Mouse (Mus musculus) liver, embryonic 11.5 days (tissue): ENCODE results near the gene Trmt10c. TPM values are rescaled to one million over a fixed set of nuclear protein-coding genes. Genes with fewer than 3 reads are reported as not detected.
"Not testable (repeated sequence)": the region's sequence is repeated elsewhere in the genome, so short reads cannot be mapped to it uniquely, and the experiment has no call there.

Experiments
- ATAC-seq: fragments of 200-750 bp; cut with Nextera tagmentation; replicated peaks from 2 replicates; pipeline ENCODE4 v1.8.0; 2017; ENCODE audit warnings: moderate number of reproducible peaks, mild to moderate bottlenecking, moderate TSS enrichment, moderate library complexity; ENCODE audit not compliant: low FRiP score
- DNase-seq: peaks from one replicate; pipeline ENCODE4 v3.0.0-alpha.2; 2017; ENCODE audit warnings: low spot score
- H3K27ac ChIP-seq: fragments of 300-500 bp; sonication (generic); 2 replicates; pipeline ENCODE4 v1.5.1; 2014; ENCODE audit warnings: mild to moderate bottlenecking, low read depth, low read length, control low read depth
- H3K27me3 ChIP-seq: fragments of 300-500 bp; sonication (generic); replicated peaks from 2 replicates; pipeline ENCODE4 v1.6.1; 2014; ENCODE audit warnings: low read length, mixed read lengths; ENCODE audit not compliant: control insufficient read depth, insufficient read depth
- H3K36me3 ChIP-seq: fragments of 300-500 bp; sonication (generic); 2 replicates; pipeline ENCODE4 v1.6.1; 2014; ENCODE audit warnings: mild to moderate bottlenecking, low read length, moderate library complexity, mixed read lengths; ENCODE audit not compliant: control insufficient read depth, insufficient read depth
- H3K4me1 ChIP-seq: fragments of 300-500 bp; sonication (generic); replicated peaks from 2 replicates; pipeline ENCODE4 v1.6.1; 2014; ENCODE audit warnings: low read length, mixed read lengths; ENCODE audit not compliant: control insufficient read depth, insufficient read depth
- H3K4me2 ChIP-seq: fragments of 300-500 bp; sonication (generic); 2 replicates; pipeline ENCODE4 v1.6.1; 2014; ENCODE audit warnings: mild to moderate bottlenecking, control low read depth, moderate library complexity
- H3K4me3 ChIP-seq: fragments of 300-500 bp; sonication (generic); 2 replicates; pipeline ENCODE4 v1.5.1; 2014; ENCODE audit warnings: low read depth, low read length, control low read depth
- H3K9ac ChIP-seq: fragments of 300-500 bp; sonication (generic); 2 replicates; pipeline ENCODE4 v1.6.1; 2014; ENCODE audit warnings: low read depth, low read length, control low read depth
- H3K9me3 ChIP-seq: fragments of 300-500 bp; sonication (generic); 2 replicates; pipeline ENCODE4 v1.6.1; 2016; ENCODE audit warnings: low read length, inconsistent platforms, mixed read lengths; ENCODE audit not compliant: control insufficient read depth
- WGBS: fragments of 180-500 bp; shearing (Covaris S2); extraction: QIAGEN DNeasy Blood & Tissue Kit; methylation state at CpG from one replicate; pipeline ENCODE4 v1.1.7; 2014; 5-methylcytosine and 5-hydroxymethylcytosine counted together
- polyA plus RNA-seq: library from polyadenylated mRNA; unstranded; fragments of >200 nt; fragmentation: Nextera tagmentation; extraction: Ambion mirVana; gene quantifications from 2 replicates; pipeline ENCODE4 v1.2.1, GENCODE M21; 2014

The Trmt10c gene
- polyA plus RNA-seq, 1 experiment from 2014 or later, result 38.5 TPM

DNA sequence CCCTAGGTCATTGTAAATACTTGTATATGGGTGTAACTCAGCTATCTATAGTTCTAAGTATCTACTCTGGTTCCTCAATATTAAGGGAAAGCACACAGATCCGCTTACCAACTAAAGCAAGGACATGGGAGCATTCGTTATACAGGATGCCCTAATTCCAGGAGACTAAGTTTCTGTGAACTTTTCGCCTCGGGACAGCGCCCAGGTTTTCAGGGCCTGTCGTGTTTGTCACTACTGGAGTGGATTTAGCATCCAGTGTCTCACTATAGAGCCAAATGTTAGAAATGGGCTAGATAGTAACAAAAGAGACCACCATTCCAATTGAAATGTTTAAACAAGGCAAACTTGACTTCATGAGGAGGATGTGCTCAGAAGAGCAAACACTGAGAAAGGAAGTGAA lies 35.5 kb upstream of the Trmt10c start:
- not testable (repeated sequence) for H3K36me3 ChIP-seq, H3K9ac ChIP-seq, ATAC-seq, H3K4me3 ChIP-seq, H3K9me3 ChIP-seq, H3K4me2 ChIP-seq, DNase-seq, H3K27ac ChIP-seq, H3K27me3 ChIP-seq
- WGBS, result 92% methylated on average over 6 of the region's 6 CpGs
- peaks cover 28% of the 10 kb centered on the region for H3K4me1 ChIP-seq

DNA sequence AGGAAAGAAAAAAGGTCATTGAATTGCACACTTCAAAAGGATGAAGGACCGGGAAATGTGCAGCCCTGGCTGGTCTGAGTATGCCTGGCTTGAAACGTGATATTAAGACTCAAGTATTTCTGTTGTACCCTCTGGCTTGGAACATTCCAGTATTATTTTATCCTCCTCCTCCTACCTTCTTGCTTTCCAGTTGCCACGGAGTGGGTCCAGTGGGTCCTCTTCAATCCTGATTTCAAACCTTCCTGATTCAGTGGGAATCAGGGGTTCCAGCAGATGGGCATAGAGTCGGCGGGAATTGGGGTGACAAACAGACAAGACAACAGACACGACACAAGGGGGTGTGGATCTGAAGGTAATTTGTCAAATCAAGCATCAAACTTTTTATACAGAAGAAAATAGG lies 34.9 kb upstream of the Trmt10c start:
- DNase-seq, result peak; percentile 17

DNA sequence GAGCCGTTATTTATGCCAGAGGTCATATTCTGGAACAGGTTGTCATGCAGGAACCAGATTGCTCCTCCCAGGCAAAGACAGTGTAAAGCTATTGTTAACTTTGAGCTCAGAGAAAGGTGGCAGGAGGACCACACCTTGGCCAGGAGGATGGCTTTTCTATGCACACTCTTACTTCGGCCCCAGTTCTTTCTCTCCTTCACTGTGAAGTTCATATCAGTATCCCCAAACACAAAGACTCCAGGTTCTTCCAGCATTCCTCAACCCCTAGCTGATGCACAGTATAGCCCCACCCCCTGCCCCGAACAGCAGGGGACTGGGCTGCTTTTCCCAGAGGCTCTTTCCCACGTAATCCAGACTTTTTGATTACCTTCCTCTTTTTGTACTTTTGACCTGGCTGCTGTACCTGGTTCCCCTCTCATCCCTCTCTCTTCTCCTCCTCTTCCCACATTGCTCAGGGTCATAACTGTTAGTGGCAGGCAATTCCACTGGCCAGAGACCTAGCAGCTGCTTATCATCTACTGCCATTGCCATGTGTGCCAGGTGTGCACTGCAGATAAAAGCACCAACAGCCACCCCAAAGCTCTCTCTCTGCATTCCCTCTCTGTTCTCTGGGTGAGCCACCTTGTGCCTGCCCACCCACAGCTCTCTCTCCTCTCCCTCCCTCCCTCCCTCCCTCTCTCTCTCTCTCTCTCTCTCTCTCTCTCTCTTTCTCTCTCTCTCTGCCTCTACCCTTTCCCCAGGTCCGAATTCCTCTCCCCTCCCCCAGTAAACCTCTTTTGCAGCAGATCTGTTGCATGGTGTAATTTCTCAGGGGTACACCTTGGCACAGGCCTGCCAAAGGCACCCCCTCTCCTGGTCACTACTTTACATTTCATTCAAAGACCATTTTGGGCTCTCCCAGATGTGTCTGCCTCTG lies 34.0 kb upstream of the Trmt10c start:
- 29% methylated on average over 5 of the region's 5 CpGs for WGBS
- H3K36me3 ChIP-seq, result no peaks in the 10 kb centered on the region
- H3K4me2 ChIP-seq, result peak overlapping the region; percentile 52
- peak overlapping the region; percentile 63 for H3K9ac ChIP-seq
- peak overlapping the region; percentile 85 for H3K27ac ChIP-seq
- ATAC-seq (peak; percentile 87), DNase-seq (peak; percentile 59)
- H3K9me3 ChIP-seq, result no peaks in the 10 kb centered on the region
- no peak overlapping the region for H3K4me3 ChIP-seq
- H3K4me1 ChIP-seq, result peaks cover 27% of the 10 kb centered on the region
- H3K27me3 ChIP-seq, result no peaks in the 10 kb centered on the region

More for the DNA sequence above, 34.9 kb upstream of the Trmt10c start:
- H3K27me3 ChIP-seq, result no peaks in the 10 kb centered on the region
- no peaks in the 10 kb centered on the region for H3K36me3 ChIP-seq
- H3K4me2 ChIP-seq, result no peak overlapping the region; the same call in 1 of the 2 replicates
- H3K4me1 ChIP-seq, result peaks cover 28% of the 10 kb centered on the region
- peak overlapping the region; percentile 85 for H3K27ac ChIP-seq
- H3K4me3 ChIP-seq, result no peak overlapping the region
- no peak for ATAC-seq
- no peaks in the 10 kb centered on the region for H3K9me3 ChIP-seq
- 73% methylated on average over 6 of the region's 6 CpGs for WGBS
- H3K9ac ChIP-seq, result peak overlapping the region; percentile 32; the same call in 1 of the 2 replicates

DNA sequence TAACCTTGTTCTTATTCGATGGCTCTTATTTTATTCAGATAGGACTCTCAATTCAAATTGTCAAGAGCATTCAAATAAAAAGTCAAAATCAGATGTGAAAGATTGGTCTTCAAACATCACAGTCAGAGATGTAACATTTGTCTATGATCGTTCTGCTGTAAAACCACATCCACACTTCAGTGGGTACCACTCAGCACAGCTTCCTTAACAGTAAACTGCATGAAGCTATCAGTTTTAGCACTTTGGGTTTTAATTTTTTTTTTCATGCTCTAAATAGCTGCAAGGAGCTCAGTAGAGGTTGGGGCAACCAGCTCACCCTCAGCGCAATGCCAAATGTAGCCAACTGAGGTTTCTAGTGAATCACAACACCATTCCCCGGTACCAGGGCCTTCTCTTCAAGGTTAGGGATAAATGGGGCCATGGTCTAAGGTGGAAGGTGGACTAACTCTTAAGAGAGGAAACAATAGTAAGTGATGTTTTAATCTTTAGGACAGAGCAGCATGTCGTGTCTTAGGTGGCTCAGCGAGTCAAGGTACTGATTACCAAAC lies 31.0 kb upstream of the Trmt10c start:
- no peaks in the 10 kb centered on the region for H3K27me3 ChIP-seq
- H3K27ac ChIP-seq, result no peak overlapping the region
- ATAC-seq, result no peak

DNA sequence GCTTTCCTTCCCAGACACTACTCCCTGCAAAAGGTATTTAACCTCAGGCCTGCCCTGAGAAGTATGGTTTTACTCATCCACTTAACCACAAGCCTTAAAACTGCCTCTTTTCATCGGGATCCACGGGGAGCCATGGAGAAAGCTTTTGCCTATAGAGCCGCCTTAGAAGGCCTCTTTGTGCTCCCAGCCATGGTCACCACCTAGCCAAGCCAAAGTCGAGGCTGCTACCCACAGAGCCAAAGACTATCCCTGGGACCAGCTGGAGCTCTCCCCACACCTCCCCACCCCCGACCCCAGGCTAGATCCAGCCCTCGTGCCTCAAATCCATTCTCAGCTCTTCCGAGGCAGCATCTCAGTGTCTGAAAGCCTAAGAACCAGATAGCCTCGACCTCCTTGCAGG lies 28.5 kb upstream of the Trmt10c start:
- H3K36me3 ChIP-seq, result no peaks in the 10 kb centered on the region
- H3K4me2 ChIP-seq, result no peak overlapping the region
- H3K4me1 ChIP-seq, result no peaks in the 10 kb centered on the region; the same call in 1 of the 2 replicates
- no peak for ATAC-seq
- H3K9ac ChIP-seq, result no peak overlapping the region
- no peaks in the 10 kb centered on the region for H3K27me3 ChIP-seq
- DNase-seq, result peak; percentile 16
- H3K27ac ChIP-seq, result no peak overlapping the region
- WGBS, result 55% methylated on average over 8 of the region's 8 CpGs
- no peak overlapping the region for H3K4me3 ChIP-seq
- H3K9me3 ChIP-seq, result no peaks in the 10 kb centered on the region

More for the DNA sequence above, 31.0 kb upstream of the Trmt10c start:
- Histone ChIP-seq H3K9ac (no peak overlapping the region), H3K4me3 (no peak overlapping the region), H3K9me3 (no peaks in the 10 kb centered on the region), H3K36me3 (no peaks in the 10 kb centered on the region), H3K4me1 (peaks cover 11% of the 10 kb centered on the region), H3K4me2 (no peak overlapping the region)
- no peak for DNase-seq
- WGBS, result 87% methylated on average over 6 of the region's 6 CpGs

DNA sequence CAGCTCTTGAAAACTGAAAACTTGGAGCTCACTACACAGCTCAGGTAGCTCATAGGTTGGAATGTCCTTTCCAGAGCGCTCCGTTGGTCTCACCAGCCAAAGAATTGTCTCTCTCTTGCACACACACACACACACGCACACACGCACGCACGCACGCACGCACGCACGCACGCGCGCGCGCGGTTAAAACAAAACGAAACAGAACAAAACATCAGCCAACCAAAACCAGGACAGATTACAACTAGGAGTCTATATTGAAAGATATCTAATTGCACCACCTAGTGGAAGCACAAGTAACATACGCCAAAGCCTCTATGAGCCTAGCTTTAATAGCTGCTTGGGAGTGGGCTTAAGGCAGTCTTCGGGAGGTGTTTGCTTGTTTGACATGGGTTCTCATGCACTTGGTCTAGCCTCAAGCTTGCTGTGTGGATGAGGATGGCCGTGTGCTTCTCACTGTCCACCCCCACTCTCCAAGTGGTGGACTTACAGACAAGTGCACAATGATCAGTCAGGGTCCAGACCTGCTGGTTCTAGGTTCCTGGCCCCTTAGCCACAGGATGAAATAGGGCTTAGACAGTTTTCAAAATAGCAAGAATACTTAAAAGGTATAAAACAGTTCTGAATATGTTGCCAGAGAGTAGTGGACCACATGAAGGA lies 26.8 kb upstream of the Trmt10c start:
- Histone ChIP-seq H3K27ac (peak overlapping the region; percentile 28; the same call in 1 of the 2 replicates), H3K4me3 (peak overlapping the region; percentile 54), H3K9ac (peak overlapping the region; percentile 65), H3K4me2 (peak overlapping the region; percentile 68), H3K9me3 (no peaks in the 10 kb centered on the region), H3K4me1 (no peaks in the 10 kb centered on the region), H3K27me3 (no peaks in the 10 kb centered on the region), H3K36me3 (no peaks in the 10 kb centered on the region)
- ATAC-seq (peak; percentile 83), DNase-seq (peak; percentile 81)
- WGBS, result 5% methylated on average over 20 of the region's 20 CpGs

DNA sequence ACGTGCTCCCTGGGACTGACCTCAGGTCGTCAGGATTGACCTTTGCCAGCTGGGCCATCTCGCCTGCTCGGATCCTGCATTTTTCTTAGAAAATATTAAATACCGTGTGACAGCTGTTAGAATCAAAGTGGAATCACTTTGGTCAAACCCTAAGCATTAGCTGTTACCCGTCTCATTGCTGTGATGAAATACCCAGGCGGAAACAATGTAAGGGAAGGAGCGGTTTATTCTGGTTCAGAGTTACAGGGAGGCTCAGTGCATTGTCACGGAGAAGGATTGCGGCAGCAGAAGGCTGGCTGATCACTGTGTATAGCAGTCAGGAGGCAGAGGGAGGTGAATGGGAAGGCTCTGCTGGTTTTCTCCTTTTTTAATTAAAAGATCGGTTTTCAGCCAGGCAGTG lies 25.4 kb upstream of the Trmt10c start:
- no peaks in the 10 kb centered on the region for H3K36me3 ChIP-seq
- H3K9me3 ChIP-seq, result no peaks in the 10 kb centered on the region
- no peak overlapping the region for H3K27ac ChIP-seq
- DNase-seq, result peak; percentile 22
- H3K9ac ChIP-seq, result no peak overlapping the region
- WGBS, result 78% methylated on average over 11 of the region's 11 CpGs
- no peak overlapping the region for H3K4me2 ChIP-seq
- H3K4me3 ChIP-seq, result no peak overlapping the region
- no peak for ATAC-seq
- H3K27me3 ChIP-seq, result no peaks in the 10 kb centered on the region
- H3K4me1 ChIP-seq, result no peaks in the 10 kb centered on the region

DNA sequence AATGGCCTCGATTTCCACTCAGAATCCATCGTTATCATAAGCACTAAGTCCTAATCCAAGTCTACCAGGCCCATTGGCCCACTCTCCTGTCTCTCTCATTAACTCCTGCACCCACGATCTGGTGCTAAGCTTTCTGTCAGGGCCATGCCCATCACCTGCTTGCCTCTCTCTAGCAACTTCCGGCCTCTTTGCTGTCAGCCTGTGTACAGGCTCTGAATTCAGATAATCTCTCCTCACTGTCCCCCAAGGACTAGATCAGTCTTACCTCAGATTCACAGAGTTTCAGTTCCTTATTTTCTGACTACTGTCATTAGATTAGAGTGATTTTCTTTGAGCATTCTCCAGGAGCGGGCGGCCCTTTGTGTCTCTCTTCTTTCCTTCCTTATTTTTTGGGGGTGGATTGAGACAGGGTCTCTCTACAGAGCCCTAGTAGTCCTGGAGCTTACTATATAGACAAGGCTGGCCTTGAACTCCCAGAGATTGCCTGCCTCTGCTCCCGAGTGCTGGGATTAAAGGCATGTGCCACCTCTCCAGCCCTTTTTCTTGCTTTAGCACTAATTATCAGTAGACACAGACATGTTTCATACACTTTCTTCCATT lies 24.5 kb upstream of the Trmt10c start:
- WGBS, result 58% methylated on average over 7 of the region's 7 CpGs
- Histone ChIP-seq H3K4me1 (no peaks in the 10 kb centered on the region), H3K27ac (no peak overlapping the region), H3K4me3 (no peak overlapping the region), H3K27me3 (no peaks in the 10 kb centered on the region), H3K9ac (no peak overlapping the region), H3K9me3 (no peaks in the 10 kb centered on the region), H3K4me2 (no peak overlapping the region), H3K36me3 (no peaks in the 10 kb centered on the region)
- DNase-seq (peak; percentile 24), ATAC-seq (no peak)
